Mouse (Mus musculus) layer of hippocampus, adult 9-10 months (tissue): Measurements from ENCODE around the gene Cacna2d3.

Experiments used
- DNase-seq: peaks from one replicate; pipeline ENCODE4 v3.0.0; 2022; ENCODE audit warnings: low spot score

The Cacna2d3 gene

GRCm38 (mm10) chr14:29485416-29485815 is 236.2 kb downstream of the Cacna2d3 start:
- DNase-seq, result no peak

DNA sequence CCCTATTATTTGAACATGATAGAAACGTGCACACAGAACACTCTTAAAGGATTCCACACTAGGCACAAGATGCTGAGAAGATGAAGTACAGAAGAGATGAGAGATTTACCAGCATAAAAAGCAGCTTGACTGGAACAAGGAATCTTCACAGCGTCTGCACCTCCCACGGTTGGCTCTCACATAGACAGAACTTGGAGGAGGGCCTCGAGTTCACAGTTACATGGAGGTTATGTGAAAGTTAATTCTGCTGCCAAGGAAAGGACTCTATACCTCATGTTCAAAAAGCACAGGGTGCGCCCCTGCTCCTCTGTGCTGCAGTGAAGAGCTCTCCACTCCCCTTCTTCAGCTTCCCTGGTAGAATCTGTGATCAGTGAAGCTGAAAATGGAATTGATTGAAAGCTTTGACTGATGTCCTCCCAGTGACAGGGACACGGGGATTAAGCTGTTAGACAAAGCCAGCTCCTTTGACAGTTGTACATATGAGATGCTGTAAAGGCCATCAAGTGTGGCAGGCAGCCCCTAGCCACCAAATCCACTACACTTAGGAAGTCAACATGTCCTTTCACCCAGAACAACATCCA is 243.2 kb downstream of the Cacna2d3 start:
- DNase-seq, result no peak

- DNase-seq, result no peak
Observed at GRCm38 (mm10) chr14:29464277-29464676, 257.4 kb downstream of the Cacna2d3 start.

DNA sequence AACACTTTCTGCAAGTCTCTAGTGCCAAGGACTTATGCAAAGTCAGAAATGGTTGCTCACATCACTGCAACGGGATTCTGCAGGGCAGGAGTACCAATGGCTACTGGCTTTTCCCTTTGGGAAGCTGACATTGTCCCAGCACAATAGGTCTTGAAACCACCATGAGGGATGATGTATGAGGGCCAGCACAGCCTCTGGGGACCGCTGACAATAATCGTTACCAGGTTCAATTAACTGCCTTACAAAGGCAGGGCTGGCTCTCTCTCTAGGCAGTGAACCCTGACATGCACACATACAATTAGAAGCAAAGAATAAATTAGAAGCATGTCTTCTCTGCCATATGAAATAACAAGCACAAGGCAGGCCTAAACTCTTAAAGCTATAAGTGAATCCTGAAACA is 272.5 kb downstream of the Cacna2d3 start:
- no peak for DNase-seq

DNA sequence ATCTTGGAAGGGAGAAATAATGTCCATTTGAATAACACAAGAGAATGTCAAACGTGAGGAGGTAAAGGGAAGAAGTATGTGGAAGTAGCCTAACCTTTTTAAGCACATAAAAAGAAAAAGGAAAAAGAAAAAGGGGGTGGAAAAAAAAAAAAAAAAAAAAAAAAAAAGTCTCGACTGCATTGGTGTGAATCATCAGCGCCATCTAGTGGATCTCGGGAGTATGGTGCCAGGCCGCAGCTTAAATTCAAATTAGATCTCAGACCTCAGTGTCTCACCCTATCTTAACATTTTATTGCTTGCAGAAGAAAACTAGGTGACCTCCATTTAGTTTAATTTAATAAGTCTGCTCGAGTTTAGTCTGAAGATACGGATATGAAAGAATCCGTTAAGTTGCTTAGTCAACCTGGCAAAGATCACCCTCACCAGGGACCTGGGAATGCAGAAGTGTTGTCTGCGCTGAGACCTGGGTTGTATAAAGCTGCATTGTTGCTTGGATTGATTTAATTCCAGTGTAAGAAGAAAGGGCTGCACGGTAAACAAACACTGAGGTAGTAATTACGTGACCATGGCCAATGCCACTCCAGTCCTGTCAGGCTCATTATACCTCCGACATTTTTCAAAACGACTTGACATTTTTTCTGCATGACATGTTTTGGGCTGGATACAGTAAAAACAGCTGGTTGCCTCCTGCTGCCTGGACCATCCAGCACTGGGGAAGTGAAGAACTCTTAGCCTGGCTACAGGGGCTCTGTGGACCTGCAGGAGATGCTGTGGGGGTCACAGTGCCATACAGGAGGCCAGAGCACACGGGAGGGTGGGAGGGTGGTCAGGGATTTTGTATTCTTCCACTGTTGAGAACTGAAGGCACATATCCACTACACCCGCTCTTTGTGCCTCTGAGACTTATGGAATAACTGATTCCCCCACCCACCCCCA is 278.3 kb downstream of the Cacna2d3 start:
- peak; percentile 83 for DNase-seq

DNA sequence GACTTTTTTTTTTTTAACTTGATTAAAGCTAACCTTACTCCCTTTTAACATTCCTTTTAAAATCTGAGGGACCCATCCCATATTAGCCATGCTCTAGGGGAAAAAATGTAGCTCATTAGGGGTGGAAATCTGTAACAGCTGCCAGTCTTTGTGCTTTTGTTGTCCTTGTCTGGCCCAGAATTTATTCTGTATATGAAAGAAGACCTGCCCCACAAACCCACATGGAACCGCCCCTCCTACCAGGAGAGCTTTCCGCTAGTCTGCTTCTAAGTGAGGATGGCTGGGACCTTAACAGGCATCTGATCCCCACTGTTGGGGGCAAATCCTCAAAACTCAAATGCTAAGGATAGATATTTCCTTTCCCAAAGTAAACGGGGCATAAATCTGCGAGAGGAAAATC is 279.2 kb downstream of the Cacna2d3 start:
- no peak for DNase-seq

DNA sequence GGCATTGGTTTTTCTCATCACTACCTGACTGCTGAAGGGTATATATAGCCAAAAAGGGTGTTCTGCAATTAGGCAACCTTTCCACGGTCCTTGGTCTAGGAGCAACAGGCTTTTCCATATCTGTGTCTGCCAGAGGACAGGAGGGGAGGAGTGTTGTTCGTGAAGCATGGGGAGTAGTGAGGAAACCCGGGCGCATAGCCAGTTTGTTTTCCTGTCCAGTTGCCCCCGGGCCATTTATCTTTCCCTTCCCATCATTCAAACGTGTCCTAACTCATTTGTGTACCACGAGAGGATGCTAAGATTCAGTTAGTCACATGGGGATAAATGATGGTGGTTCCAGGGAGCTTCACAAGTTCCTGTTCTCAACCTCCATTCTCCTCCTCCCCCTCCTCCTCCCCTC is 283.0 kb downstream of the Cacna2d3 start:
- no peak for DNase-seq

GRCm38 (mm10) chr14:29438251-29438650 is 283.4 kb downstream of the Cacna2d3 start:
- no peak for DNase-seq

- no peak for DNase-seq
Observed at GRCm38 (mm10) chr14:29435203-29435602, 286.5 kb downstream of the Cacna2d3 start.

DNA sequence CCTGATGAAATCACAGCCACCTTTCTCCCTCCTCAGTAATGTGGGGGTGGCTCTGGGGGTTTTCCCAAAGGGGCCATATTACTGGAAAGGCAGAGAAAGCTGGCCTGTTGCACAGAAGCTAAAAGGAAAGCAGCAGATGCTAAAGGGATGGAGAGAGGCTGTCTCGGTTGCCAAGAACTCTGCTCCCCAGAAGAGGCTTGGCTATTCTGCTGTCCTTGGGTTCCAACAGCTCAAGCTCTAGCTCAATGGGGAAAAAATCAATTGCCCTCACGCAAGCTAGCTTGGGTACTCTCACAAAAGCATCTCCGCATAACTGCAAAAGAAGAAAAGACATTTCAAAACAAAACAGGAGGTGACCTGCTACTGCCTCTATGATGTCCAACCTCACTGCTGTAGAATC is 287.9 kb downstream of the Cacna2d3 start:
- no peak for DNase-seq

DNA sequence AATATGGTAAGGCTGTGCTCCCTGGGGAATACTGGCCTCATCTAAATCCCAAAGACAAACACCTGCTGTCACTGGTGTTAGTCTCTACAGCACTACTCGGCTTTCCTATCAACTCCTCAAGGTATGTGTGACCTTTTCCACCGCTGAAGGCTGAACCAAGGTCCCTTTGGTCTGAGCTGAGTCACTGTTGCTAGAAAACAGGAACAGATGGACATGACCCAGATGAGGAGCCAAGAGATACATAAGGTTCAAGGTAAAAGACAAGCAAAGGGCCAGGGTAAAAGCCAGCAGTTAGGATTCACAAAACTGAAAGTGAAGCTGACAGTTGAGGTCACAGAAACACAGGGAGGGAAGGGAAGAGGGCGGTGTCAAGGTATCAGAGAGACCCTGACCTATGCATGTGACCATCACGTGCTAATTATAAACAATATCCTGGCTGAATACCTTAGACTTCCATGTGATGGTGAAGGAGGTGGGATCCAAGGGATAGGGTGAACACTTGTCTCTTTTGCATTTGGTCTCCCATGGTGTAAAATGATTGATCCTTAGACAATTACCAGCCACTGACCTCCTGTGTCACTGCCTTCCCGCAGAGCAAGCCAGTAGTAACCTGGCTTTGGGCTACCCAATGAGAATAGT is 288.5 kb downstream of the Cacna2d3 start:
- no peak for DNase-seq

DNA sequence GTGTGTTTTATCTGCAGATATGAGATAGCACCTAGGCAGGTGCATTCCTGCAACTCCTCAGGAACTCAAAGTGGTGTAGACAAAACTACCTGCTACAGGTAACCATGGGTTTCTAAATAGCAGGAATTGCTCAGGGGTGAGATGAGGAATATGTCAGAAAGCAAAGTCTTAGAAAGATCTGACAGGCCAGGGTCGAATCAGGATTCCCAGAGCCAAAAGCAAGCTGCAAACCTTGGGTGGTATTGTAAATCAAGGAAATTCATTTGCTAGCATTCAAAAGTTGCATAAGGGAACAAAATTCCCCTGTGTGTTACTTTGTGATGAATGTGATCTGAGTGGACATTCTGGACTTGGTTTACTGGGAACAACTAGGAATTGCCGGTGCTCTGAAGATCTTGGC is 291.9 kb downstream of the Cacna2d3 start:
- DNase-seq, result no peak

DNA sequence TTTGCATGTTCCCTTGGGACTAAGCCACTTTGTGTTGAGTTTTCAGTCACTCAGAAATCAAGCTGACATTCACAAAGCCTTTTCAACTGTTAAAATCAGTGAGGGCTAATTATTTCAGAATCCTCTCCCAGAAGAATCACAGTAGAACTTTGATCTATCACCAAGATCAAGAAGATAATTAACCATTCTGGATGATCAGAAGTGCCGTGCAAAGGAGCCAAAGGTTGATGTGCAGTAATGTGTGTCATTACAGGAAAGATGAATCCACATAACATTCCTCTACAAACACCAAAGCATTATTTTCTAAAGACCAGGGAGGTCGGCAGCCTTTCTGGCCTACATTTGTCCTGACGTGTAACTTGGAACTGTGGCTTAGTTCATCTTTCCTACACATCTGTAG is 296.0 kb downstream of the Cacna2d3 start:
- DNase-seq, result no peak

GRCm38 (mm10) chr14:29425208-29425607 is 296.5 kb downstream of the Cacna2d3 start:
- no peak for DNase-seq

DNA sequence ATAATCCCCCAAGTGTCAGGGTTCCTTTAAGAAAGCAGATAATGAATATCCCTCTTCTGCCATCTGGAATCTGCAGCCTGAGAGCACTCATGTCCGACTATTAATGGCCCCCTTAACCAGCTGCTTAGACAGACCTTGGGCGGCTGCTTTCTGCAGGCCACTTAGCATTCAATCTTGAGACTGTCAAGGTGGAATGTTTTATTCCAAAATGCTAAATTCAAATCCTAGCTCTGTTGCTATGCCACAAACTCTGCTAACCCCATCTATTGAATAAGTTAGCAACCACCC is 315.8 kb downstream of the Cacna2d3 start:
- DNase-seq, result no peak

GRCm38 (mm10) chr14:29405125-29405877 is 316.4 kb downstream of the Cacna2d3 start:
- no peak for DNase-seq

- DNase-seq, result no peak
Observed at GRCm38 (mm10) chr14:29403849-29404808, 317.5 kb downstream of the Cacna2d3 start.

- no peak for DNase-seq
Observed at GRCm38 (mm10) chr14:29402471-29402870, 319.2 kb downstream of the Cacna2d3 start.

DNA sequence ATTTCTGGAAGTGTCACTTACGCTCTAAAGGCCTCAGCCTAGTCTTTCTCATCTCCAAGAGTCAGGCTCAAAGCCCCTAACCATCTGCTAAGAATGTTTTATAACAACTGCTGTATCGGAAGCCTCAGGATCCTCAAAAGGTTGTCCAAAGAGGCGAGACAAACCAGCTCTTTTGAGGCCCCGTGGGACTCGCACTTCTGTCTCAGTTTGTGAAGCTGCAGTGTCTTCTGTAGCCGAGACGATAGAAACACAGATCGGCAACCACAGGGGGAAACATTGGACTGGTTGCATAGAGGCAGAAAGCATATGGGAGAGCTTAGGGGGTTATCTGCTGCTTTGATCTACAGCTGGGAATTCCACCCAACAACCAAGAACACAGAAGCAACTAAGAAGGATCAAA is 327.9 kb downstream of the Cacna2d3 start:
- DNase-seq, result no peak

- DNase-seq, result no peak
Observed at GRCm38 (mm10) chr14:29392851-29393250, 328.8 kb downstream of the Cacna2d3 start.

- DNase-seq, result no peak
Observed at GRCm38 (mm10) chr14:29391489-29391888, 330.2 kb downstream of the Cacna2d3 start.
